Mouse (Mus musculus) cortical plate, adult 2 months (tissue): ENCODE results near the gene Fam3c. TPM values are rescaled to one million over a fixed set of nuclear protein-coding genes. Genes with fewer than 3 reads are reported as not detected.

Experiments used
- H3K27ac ChIP-seq: fragments of 200-500 bp; 2 replicates; pipeline ENCODE4 v1.5.1; 2012; ENCODE audit warnings: low read length, control low read depth, inconsistent platforms; ENCODE audit not compliant: insufficient read depth
- H3K4me1 ChIP-seq: fragments of 200-500 bp; 2 replicates; pipeline ENCODE4 v1.6.1; 2011; ENCODE audit warnings: low read length; ENCODE audit not compliant: control insufficient read depth, insufficient read depth
- H3K4me3 ChIP-seq: fragments of 200-500 bp; 2 replicates; pipeline ENCODE4 v1.5.1; 2011; ENCODE audit warnings: mild to moderate bottlenecking, low read length, control low read depth; ENCODE audit not compliant: insufficient read depth
- CTCF ChIP-seq: fragments of 200-500 bp; IDR thresholded peaks from 2 replicates; pipeline ENCODE4 v1.5.1; 2011; ENCODE audit warnings: mild to moderate bottlenecking, control low read depth, low read length; ENCODE audit not compliant: insufficient read depth; ENCODE audit errors: extremely low read depth
- POLR2A ChIP-seq: fragments of 200-500 bp; IDR thresholded peaks from 2 replicates; pipeline ENCODE4 v1.6.1; 2011; ENCODE audit warnings: mild to moderate bottlenecking, low read length, control low read depth; ENCODE audit not compliant: insufficient read depth; ENCODE audit errors: extremely low read depth
- polyA plus RNA-seq: library from polyadenylated mRNA; depleted of rRNA; stranded (reverse); fragments of >200 nt; gene quantifications from 2 replicates; pipeline ENCODE4 v1.2.3, GENCODE M21; 2012

The Fam3c gene
- polyA plus RNA-seq, 1 experiment: 35.3 TPM

GRCm38 (mm10) chr6:22325364-22326072, 30.5 kb downstream of the Fam3c start:
- Histone ChIP-seq H3K27ac (no peak overlapping the region), H3K4me1 (peaks cover 3% of the 10 kb centered on the region), H3K4me3 (no peak overlapping the region)
- peak; percentile 93 for TF ChIP-seq CTCF
- no peak for TF ChIP-seq POLR2A

- no peak overlapping the region for H3K4me3 ChIP-seq
- H3K4me1 ChIP-seq: no peaks in the 10 kb centered on the region
- H3K27ac ChIP-seq: no peak overlapping the region
- TF ChIP-seq POLR2A: no peak
- TF ChIP-seq CTCF: no peak
Observed at GRCm38 (mm10) chr6:22298059-22298458, 58.0 kb downstream of the Fam3c start.

- no peaks in the 10 kb centered on the region for H3K4me1 ChIP-seq
Observed at GRCm38 (mm10) chr6:22297028-22297427, 59.0 kb downstream of the Fam3c start.

GRCm38 (mm10) chr6:22293922-22294321, 62.1 kb downstream of the Fam3c start:
- Histone ChIP-seq H3K4me1 (no peaks in the 10 kb centered on the region), H3K4me3 (no peak overlapping the region), H3K27ac (no peak overlapping the region)
- TF ChIP-seq CTCF (no peak), POLR2A (no peak)

More at GRCm38 (mm10) chr6:22297028-22297427, 59.0 kb downstream of the Fam3c start:
- Histone ChIP-seq H3K4me3 (no peak overlapping the region), H3K27ac (no peak overlapping the region)
- TF ChIP-seq POLR2A (no peak), CTCF (no peak)

- no peak for TF ChIP-seq CTCF
- no peak for TF ChIP-seq POLR2A
- Histone ChIP-seq H3K4me3 (no peak overlapping the region), H3K27ac (no peak overlapping the region), H3K4me1 (0 out of 2 replicates have a peak, but pooled peaks cover 1% of the 10 kb centered on the region)
Observed at GRCm38 (mm10) chr6:22292056-22292455, 64.0 kb downstream of the Fam3c start.

GRCm38 (mm10) chr6:22290790-22291189, 65.3 kb downstream of the Fam3c start:
- H3K4me1 ChIP-seq: 0 out of 2 replicates have a peak, but pooled peaks cover 1% of the 10 kb centered on the region
- H3K27ac ChIP-seq: no peak overlapping the region
- TF ChIP-seq POLR2A (no peak), CTCF (no peak)
- H3K4me3 ChIP-seq: no peak overlapping the region

GRCm38 (mm10) chr6:22289461-22290021, 66.5 kb downstream of the Fam3c start:
- no peak overlapping the region for H3K27ac ChIP-seq
- H3K4me3 ChIP-seq: 0 out of 2 replicates have a peak overlapping the region, but pooled peaks have one; percentile 28
- H3K4me1 ChIP-seq: 0 out of 2 replicates have a peak, but pooled peaks cover 1% of the 10 kb centered on the region
- no peak for TF ChIP-seq POLR2A
- no peak for TF ChIP-seq CTCF

GRCm38 (mm10) chr6:22288737-22289460, 67.1 kb downstream of the Fam3c start:
- no peak for TF ChIP-seq POLR2A
- TF ChIP-seq CTCF: no peak
- Histone ChIP-seq H3K4me3 (peak overlapping the region; percentile 28; the same call in 1 of the 2 replicates), H3K27ac (no peak overlapping the region), H3K4me1 (0 out of 2 replicates have a peak, but pooled peaks cover 1% of the 10 kb centered on the region)

GRCm38 (mm10) chr6:22288004-22288736, 67.9 kb downstream of the Fam3c start, which contains the start of gene Wnt16:
Gene Wnt16, plus strand, starts transcription at chr6:22288227.
- Histone ChIP-seq H3K4me1 (0 out of 2 replicates have a peak, but pooled peaks cover 1% of the 10 kb centered on the region), H3K4me3 (peak within 1 kb of the TSS; percentile 28), H3K27ac (no peak within 1 kb of the TSS)
- no peak for TF ChIP-seq CTCF
- TF ChIP-seq POLR2A: no peak
